Mouse (Mus musculus): ENCODE results near the gene Fam167b.
A peak's percentile ranks its signal among the peaks of the same experiment; 100 is the strongest.

The Fam167b gene

DNA sequence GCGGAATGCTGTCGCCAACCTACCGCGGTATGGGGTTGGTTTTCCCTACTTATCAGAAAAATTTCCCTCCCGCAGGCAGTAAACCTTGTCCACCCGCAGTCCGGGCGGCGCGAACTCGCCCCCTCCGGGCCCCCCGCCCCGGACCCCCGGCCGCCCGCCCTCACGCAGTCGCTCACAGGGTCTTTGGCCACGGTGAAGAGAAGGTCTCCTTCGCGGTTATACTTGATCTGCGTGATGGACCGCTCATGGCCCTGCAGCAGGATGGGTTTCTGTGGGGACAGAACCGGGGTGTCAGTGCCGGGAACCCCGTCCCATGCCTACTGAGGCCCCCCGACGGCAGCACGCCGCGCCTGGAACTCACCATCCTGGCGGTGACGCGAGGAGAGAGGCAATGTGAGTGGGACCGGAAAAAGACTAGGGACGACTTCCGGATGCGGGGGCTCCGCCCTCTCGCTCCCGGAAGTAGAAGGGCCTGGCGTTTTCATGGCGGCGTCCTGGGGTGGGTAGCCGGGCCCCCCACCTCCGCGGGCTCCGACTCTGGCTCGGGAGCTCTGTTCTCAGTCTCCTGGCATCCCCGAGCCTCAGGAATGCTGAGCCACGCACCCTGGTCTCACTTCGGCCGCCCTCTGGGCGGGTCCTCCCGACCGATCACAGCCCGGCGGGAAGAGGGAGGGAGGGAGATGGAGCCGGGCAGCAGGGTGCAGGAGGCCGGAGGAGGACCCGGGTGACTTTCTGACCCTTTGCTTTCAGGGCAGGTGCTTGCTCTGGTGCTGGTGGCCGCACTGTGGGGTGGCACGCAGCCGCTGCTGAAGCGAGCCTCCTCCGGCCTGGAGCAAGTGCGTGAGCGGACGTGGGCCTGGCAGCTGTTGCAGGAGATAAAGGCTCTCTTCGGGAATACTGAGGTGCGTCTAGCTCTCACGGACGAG lies 22.1 kb upstream of the Fam167b start, which contains the start of the genes Eif3i and Tmem234:
Gene Eif3i (minus strand): TSS at position 416 of the 926 bp plus-strand sequence.
Gene Tmem234 (plus strand): TSS at position 436 of the 926 bp plus-strand sequence.
- DNase-seq: peak; percentile 79

DNA sequence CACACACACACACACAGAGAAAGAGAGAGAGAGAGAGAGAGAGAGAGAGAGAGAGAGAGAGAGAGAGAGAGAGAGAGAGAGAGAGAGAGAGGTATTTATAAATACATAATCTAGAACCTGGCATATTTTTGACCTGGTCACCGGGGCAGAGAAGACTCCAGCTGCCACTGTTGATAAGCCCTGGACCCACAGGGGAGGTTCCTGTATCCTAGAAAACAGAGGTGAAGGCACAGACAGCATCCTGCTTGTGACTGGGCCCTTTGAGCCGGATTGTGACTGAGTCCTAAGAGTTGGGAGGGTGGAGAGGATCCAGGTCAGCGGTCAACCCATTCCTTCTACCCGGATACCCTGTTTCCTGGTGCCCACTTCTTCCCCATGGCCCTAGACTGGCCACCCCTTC lies 10.5 kb upstream of the Fam167b start:
- DNase-seq: no peak

- no peak for DNase-seq
Measured at GRCm38 (mm10) chr4:129586943-129587342, 8.6 kb upstream of the Fam167b start.

DNA sequence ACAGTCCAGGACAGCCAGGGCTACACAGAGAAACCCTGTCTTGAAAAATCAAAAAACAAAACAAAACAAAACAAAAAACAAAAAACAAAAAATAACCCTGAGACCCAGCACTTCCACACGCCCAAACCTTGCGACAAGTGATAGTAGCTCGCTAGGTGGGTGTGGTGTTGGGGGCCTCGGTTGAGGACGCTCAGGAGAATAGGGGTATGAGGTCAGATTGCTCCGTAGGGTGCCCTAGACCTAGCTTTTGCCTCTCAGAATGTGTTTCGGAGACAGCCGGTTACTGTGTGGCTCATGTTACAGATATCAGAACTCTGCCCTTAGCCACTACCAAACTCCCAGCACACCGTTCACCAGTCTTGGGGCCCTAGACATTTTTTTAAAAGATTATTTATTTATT lies 7.4 kb upstream of the Fam167b start:
- DNase-seq: no peak

- DNase-seq: peak; percentile 77
Measured at GRCm38 (mm10) chr4:129584884-129585608, 6.7 kb upstream of the Fam167b start.

DNA sequence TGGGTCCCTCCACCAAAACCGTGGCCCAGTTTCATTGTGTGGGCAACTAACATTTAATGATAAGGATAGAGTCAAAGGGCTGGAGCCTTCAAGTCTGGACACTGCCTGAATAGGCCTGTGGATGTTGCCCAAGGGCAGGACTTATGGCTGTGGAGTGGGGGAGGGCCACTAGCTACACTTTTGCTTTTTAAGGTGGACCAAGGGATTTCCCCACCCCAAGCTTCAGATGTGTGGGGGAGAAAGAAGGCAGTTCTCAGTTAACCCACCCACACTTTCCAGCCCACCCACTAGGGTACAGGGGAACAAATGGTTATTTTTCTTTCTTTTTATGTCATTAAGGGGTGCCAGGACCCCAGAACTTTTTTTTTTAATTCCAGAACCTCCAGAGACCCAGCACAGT lies 6.0 kb upstream of the Fam167b start:
- DNase-seq: no peak

DNA sequence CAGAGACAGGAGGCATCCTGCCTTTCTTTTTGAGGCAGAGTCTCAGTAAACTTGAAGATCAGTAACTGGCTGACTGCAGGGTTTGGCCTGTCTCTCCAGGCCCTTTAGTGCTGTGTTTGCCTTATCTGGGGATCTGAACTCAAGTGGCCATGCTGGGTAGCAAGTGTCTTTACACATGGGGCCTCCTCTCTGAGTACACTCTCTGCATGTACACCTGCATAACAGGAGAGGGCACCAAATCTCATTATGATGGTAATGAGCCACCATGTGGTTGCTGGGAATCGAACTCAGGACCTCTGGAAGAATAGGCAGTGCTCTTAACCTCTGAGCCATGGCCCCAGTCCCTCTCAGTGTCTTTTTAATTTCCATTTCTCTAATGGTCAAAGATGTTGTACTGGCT lies 3.9 kb upstream of the Fam167b start:
- no peak for DNase-seq

- no peak for DNase-seq
Measured at GRCm38 (mm10) chr4:129580347-129580746, 2.0 kb upstream of the Fam167b start.

- no peak for DNase-seq
Measured at GRCm38 (mm10) chr4:129577688-129578087, 661 bp downstream of the Fam167b start.

GRCm38 (mm10) chr4:129576863-129577491 lies 1.4 kb downstream of the Fam167b start:
- peak; percentile 53 for DNase-seq

DNA sequence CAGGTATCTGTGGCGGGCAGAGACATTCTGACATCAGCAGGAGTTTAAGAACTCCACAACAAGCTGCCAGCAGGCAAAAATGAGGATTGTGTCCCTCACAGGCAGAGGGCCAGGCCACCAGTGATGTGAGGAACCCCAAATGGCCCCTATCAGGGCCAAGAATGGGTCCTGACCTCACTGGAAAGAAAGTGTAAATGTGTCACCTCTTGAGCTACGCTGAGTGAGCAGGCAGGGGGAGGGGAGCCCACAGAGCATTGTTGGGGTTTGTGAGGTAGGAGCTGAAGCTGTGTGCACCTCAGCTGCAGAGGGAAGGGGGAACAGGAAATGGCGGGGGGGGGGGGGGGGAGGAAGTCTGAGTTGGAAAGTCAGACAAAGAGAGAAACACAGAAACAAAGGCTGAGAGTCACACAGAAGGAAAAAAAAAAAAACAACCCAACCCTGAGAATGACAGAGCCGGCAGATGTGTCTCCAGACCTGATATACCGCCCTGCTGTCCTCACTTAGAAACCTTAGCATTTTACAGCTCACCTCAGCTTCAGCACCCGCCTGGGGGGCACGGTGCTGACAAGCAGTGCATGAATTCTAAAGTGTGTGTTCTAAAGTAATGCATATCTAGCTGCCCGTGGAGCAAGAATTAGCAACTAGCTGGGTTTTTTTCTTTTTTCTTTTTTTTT lies 3.0 kb downstream of the Fam167b start:
- DNase-seq: no peak

DNA sequence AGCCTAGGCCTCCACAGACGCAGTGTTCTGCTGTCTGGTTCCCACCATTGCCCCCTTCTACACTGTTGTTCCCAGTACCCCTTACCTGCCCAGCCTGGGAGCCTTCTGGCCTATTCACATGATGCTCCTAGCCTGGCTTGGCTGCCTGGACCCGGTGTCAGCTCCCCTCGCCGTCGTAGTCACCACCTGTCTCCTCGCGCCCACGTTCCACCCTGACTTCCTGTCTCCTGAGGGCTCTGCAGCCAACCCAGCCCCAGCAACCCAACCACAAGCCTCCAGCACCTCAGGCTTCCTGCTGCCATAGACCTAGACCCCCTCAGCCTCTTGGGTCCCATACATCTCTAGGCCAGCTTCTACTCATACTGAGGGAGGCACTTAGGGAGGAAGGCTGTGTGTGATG lies 4.9 kb downstream of the Fam167b start, which contains the start of gene Lck:
Gene Lck (minus strand): TSS at position 212 of the 400 bp plus-strand sequence.
- DNase-seq: no peak

- no peak for DNase-seq
Measured at GRCm38 (mm10) chr4:129573093-129573370, 5.3 kb downstream of the Fam167b start.

- no peak for DNase-seq
Measured at GRCm38 (mm10) chr4:129572236-129573092, 5.9 kb downstream of the Fam167b start.

DNA sequence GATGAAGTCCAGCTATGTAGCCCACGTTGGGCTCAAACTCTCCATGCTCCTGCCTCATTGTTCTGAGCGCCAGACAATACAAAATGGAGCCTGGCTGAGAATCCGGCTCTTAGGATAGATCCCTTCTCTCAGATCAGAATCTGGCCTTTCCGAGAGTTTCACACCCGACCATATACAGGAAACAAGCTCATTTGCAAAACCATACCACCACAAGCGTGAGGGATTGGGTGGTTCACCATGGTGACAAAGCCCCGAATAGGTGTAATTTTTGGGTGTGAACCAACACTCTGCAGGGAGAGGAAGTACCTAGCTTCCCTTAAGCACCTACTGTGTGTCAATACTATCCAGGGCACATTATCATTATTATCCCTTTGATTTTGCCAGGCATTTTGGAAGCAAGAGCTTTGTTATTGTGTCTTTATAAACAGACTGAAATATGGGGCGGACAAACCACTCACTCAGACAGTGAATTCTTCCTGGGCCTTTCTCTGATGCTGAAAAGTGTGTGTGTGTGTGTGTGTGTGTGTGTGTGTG lies 6.7 kb downstream of the Fam167b start:
- no peak for DNase-seq

- DNase-seq: no peak
Measured at GRCm38 (mm10) chr4:129570028-129570427, 8.3 kb downstream of the Fam167b start.

GRCm38 (mm10) chr4:129568366-129568765 lies 10.0 kb downstream of the Fam167b start:
- DNase-seq: no peak

DNA sequence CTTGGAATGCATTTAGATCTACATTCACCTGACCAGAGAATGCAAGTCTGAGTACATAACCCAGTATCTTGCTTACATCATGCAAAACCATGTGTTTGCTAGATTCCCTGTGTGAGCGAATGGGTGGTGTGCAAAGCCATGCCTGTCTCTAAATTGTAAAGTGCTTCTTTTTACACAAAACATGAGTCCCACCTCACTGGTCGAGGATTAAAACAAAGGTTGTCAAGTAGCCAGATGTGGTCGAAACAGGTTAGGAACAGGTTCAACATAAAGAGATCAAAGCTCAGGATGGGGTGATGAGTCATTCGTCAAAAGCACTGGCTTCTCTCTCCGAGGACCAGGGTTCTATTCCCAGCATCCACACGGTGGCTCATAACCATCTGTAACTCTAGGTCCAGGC lies 13.2 kb downstream of the Fam167b start:
- no peak for DNase-seq

DNA sequence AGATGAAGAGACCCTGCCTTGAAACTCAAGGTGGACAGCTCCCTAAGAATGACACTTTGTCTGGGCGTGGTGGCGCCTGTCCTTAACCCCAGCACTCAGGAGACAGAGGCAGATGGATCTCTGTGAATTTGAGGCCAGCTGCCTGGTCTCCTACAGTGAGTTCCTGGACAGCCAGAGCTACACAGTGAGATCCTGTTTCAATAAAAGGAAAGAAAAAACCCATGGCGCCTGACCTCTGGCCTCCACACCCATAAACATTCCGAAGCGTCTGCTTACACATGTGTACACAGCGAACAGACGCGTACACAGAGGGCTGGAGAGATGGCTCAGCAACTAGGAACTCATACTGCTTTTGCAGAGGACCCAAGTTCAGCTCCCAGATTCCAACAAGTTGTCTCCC lies 14.6 kb downstream of the Fam167b start:
- DNase-seq: no peak

DNA sequence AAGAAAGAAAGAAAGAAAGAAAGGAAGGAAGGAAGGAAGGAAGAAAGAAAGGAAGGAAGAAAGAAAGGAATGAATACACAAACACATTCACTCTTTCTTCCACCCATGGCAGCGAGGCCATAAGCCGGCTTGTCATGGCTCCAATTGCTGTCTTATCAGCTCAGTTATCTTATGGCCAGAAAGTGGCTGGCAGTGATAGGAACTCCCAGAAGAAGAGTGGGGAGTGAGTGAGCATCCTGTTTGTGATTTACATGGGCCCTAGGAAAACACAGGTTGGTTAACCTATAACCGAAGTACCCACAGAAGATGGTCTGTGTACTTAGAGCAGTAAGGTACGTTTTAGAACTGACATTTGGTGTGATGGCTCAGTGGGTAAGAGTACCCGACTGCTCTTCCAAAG lies 17.2 kb downstream of the Fam167b start:
- no peak for DNase-seq

DNA sequence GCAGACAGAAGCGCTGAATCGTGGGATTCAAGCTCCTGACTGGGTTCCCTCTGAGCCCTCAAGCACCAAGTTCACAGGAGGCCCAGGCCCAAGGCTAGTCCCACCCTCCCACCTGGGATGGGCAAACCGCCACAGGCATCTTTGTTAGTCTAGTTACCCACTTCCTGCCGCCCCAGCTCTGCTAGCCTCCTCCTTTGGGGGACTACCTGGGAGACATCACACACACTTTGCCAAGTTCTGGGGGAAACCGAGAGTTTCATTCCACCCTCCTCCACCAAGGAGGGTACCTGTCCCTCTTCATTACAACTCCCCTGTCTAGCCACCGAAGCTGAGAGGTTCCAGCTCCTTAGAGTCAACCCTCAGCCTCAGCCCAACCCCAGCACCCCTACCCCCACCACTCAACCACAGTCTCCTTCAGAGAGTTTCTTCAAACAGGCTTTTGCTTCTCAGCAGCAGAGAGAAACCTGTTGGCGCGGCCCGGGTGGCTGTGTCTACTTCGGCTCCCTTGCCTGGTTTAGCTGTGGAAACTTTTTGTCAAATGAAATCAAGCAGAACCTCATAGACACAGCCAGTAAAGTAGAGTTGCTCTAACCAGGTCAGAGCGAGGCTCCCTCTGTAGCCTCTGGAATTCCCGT lies 19.9 kb downstream of the Fam167b start:
- DNase-seq: no peak
